Mouse (Mus musculus): ENCODE data around the gene Gm28051. TPM values are rescaled to one million over a fixed set of nuclear protein-coding genes. Genes with fewer than 3 reads are reported as not detected.

The Gm28051 gene
- polyA plus RNA-seq, 1 experiment from 2014 or later, result not detected

GRCm38 (mm10) chr12:102702356-102703110 is 55.0 kb downstream of the Gm28051 start:
- 7% methylated on average over 15 of the region's 15 CpGs for WGBS
- peaks cover 46% of the 10 kb centered on the region for H3K4me1 ChIP-seq
- no peaks in the 10 kb centered on the region for H3K36me3 ChIP-seq
- H3K4me3 ChIP-seq, result peak overlapping the region; percentile 32; the same call in 1 of the 2 replicates
- peak overlapping the region; percentile 59; the same call in 1 of the 2 replicates for H3K27ac ChIP-seq
- H3K9me3 ChIP-seq, result no peaks in the 10 kb centered on the region
- H3K27me3 ChIP-seq (ENCODE audit: insufficient read depth, poor library complexity, severe bottlenecking), result peaks cover 17% of the 10 kb centered on the region; the same call in 1 of the 2 replicates
- peak; percentile 83 for DNase-seq (ENCODE audit: low spot score)

DNA sequence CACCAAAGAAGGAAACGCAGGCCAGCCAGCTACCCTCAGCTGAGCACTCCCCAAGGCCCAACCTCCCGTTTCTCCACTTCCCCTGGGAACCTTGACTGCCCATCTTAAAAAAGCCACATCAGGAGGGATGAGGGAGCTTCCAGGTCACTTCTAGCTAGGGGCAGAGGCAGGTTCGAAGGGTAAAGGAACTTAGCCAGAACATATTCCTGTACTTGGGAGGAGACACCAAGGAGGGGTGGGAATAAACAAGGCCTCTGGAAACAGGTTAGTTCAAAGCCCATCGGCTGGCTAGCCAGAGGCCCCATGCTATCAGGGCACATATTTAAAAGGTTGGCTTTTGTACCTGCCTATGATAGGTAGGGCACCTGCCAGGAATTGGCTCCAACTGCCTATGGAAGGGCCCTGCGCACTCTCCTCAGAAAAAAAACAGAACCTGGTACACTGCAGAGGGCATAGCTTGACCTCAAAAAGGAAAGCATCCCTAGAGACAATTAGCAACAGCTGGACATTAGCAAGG is 55.8 kb downstream of the Gm28051 start:
- WGBS, result 86% methylated on average over 5 of the region's 5 CpGs
- DNase-seq (ENCODE audit: low spot score), result no peak
- Histone ChIP-seq H3K36me3 (no peaks in the 10 kb centered on the region), H3K9me3 (no peaks in the 10 kb centered on the region), H3K27ac (no peak overlapping the region), H3K4me1 (peaks cover 50% of the 10 kb centered on the region), H3K27me3 (ENCODE audit: insufficient read depth, poor library complexity, severe bottlenecking) (peaks cover 11% of the 10 kb centered on the region; the same call in 1 of the 2 replicates), H3K4me3 (no peak overlapping the region)

GRCm38 (mm10) chr12:102700453-102700852 is 57.1 kb downstream of the Gm28051 start:
- peaks cover 8% of the 10 kb centered on the region; the same call in 1 of the 2 replicates for H3K27me3 ChIP-seq (ENCODE audit: insufficient read depth, poor library complexity, severe bottlenecking)
- DNase-seq (ENCODE audit: low spot score), result no peak
- 70% methylated on average over 12 of the region's 12 CpGs for WGBS
- peaks cover 55% of the 10 kb centered on the region for H3K4me1 ChIP-seq
- H3K9me3 ChIP-seq, result no peaks in the 10 kb centered on the region
- no peak overlapping the region for H3K27ac ChIP-seq
- no peak overlapping the region for H3K4me3 ChIP-seq
- H3K36me3 ChIP-seq, result no peaks in the 10 kb centered on the region

DNA sequence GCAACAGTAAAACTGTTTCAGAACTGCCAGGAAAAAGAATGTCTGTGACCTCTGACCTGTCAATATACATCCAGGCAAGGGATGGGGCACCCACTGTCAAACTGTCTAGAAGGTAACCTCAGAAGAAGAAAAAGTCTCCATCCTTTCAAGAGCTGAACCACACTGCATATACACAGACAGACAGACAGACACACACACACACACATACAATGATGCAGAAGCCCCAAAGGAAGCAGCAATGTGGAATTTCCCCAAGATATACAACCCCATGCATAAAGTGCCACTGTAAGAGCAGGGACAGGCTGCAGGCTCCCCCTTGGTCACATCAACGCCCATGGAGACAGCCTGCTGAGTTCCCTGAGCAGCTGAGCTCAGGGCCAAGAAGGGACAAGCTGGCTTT is 58.4 kb downstream of the Gm28051 start:
- Histone ChIP-seq H3K4me1 (peaks cover 51% of the 10 kb centered on the region), H3K4me3 (no peak overlapping the region), H3K36me3 (no peaks in the 10 kb centered on the region), H3K27ac (no peak overlapping the region), H3K27me3 (ENCODE audit: insufficient read depth, poor library complexity, severe bottlenecking) (peaks cover 8% of the 10 kb centered on the region; the same call in 1 of the 2 replicates), H3K9me3 (no peaks in the 10 kb centered on the region)
- DNase-seq (ENCODE audit: low spot score), result no peak
- WGBS, result 33% methylated on average over 1 of the region's 1 CpGs

- Histone ChIP-seq H3K4me3 (no peak overlapping the region), H3K27ac (peak overlapping the region; percentile 36; the same call in 1 of the 2 replicates), H3K4me1 (peaks cover 42% of the 10 kb centered on the region), H3K9me3 (no peaks in the 10 kb centered on the region), H3K36me3 (no peaks in the 10 kb centered on the region), H3K27me3 (ENCODE audit: insufficient read depth, poor library complexity, severe bottlenecking) (no peaks in the 10 kb centered on the region)
- no peak for DNase-seq (ENCODE audit: low spot score)
- WGBS, result 63% methylated on average over 1 of the region's 1 CpGs
These were observed 59.4 kb downstream of the Gm28051 start for GRCm38 (mm10) chr12:102698089-102698684.

- Histone ChIP-seq H3K9me3 (no peaks in the 10 kb centered on the region), H3K36me3 (no peaks in the 10 kb centered on the region), H3K27ac (no peak overlapping the region), H3K4me3 (no peak overlapping the region), H3K4me1 (peaks cover 34% of the 10 kb centered on the region), H3K27me3 (ENCODE audit: insufficient read depth, poor library complexity, severe bottlenecking) (no peaks in the 10 kb centered on the region)
- WGBS, result 74% methylated on average over 7 of the region's 7 CpGs
- no peak for DNase-seq (ENCODE audit: low spot score)
These were observed 60.2 kb downstream of the Gm28051 start for GRCm38 (mm10) chr12:102697381-102697780.

- no peaks in the 10 kb centered on the region for H3K9me3 ChIP-seq
- H3K27me3 ChIP-seq (ENCODE audit: insufficient read depth, poor library complexity, severe bottlenecking), result no peaks in the 10 kb centered on the region
- peaks cover 30% of the 10 kb centered on the region for H3K4me1 ChIP-seq
- H3K36me3 ChIP-seq, result no peaks in the 10 kb centered on the region
- 83% methylated on average over 14 of the region's 14 CpGs for WGBS
- H3K4me3 ChIP-seq, result no peak overlapping the region
- no peak for DNase-seq (ENCODE audit: low spot score)
- no peak overlapping the region for H3K27ac ChIP-seq
These were observed 60.8 kb downstream of the Gm28051 start for GRCm38 (mm10) chr12:102696635-102697354.

DNA sequence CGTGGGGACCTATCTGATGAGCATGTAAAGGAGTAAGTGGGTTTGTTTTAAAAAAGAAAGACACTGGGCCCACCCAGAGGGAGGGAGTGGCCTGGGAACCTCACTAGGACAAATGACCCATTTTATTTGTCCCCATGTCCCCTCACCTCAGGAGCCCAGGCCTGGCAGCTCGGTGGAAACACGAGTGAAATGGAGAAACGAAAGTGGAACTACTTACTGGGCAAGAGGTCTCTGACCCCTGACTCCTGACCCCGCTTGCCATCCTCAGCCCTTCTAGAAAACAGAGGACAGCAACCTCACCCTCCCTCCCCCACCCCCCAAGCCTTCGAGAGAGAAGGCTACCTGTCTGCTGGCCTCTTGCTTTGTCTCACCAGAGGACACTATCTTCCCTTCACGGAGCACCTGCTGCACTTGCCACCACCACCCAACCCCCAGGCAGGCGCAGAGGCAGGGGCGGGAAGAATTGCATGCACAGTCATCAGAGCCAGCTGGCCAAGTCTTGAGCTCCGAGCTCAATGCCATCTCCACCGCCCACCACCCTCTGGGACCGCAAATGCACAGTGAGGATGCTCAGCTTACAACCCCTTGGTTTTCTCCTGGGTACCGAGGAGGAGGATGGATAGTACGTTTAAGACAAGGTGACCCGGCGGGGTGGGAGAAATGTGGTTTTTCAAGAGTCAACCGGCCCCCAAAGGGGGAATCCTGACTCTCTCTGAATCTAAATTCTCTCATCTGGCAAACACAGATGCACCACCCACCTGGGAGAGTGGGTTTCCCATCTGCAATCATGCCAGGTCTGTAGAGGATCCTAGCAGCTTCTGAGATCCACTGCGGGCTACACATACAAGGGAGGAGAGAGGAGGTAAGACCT is 62.0 kb downstream of the Gm28051 start:
- H3K4me1 ChIP-seq, result peaks cover 37% of the 10 kb centered on the region
- H3K27ac ChIP-seq, result no peak overlapping the region
- no peak for DNase-seq (ENCODE audit: low spot score)
- H3K9me3 ChIP-seq, result no peaks in the 10 kb centered on the region
- 74% methylated on average over 18 of the region's 18 CpGs for WGBS
- no peaks in the 10 kb centered on the region for H3K27me3 ChIP-seq (ENCODE audit: insufficient read depth, poor library complexity, severe bottlenecking)
- H3K36me3 ChIP-seq, result no peaks in the 10 kb centered on the region
- H3K4me3 ChIP-seq, result no peak overlapping the region

DNA sequence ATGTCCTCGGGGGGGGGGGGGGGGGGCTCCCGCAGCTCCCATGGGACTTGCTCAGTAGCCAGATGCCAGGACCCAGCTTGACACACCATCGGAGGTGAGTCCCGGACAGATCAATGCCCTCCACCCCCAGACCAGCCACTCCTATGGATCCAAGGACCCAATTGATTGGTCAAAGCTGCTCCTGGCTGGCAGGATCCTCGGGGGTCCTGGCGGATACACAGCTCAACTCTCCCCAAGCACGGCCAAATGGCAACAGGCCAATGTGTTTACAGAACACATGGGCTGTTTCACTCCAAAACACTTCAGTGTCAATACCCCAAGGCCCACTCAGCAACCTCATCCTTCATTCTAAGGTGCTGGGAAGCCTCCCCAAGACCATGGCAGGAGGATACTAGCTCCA is 65.8 kb downstream of the Gm28051 start:
- H3K4me3 ChIP-seq, result no peak overlapping the region
- H3K27me3 ChIP-seq (ENCODE audit: insufficient read depth, poor library complexity, severe bottlenecking), result no peaks in the 10 kb centered on the region
- no peak overlapping the region for H3K27ac ChIP-seq
- H3K36me3 ChIP-seq, result no peaks in the 10 kb centered on the region
- H3K9me3 ChIP-seq, result no peaks in the 10 kb centered on the region
- peaks cover 25% of the 10 kb centered on the region for H3K4me1 ChIP-seq
- DNase-seq (ENCODE audit: low spot score), result no peak
- 71% methylated on average over 7 of the region's 7 CpGs for WGBS

- H3K27ac ChIP-seq, result no peak overlapping the region
- no peaks in the 10 kb centered on the region for H3K27me3 ChIP-seq (ENCODE audit: insufficient read depth, poor library complexity, severe bottlenecking)
- no peaks in the 10 kb centered on the region for H3K9me3 ChIP-seq
- no peak overlapping the region for H3K4me3 ChIP-seq
- WGBS, result 70% methylated on average over 11 of the region's 11 CpGs
- peaks cover 20% of the 10 kb centered on the region for H3K4me1 ChIP-seq
- no peak for DNase-seq (ENCODE audit: low spot score)
- no peaks in the 10 kb centered on the region for H3K36me3 ChIP-seq
These were observed 66.4 kb downstream of the Gm28051 start for GRCm38 (mm10) chr12:102691180-102691579.

DNA sequence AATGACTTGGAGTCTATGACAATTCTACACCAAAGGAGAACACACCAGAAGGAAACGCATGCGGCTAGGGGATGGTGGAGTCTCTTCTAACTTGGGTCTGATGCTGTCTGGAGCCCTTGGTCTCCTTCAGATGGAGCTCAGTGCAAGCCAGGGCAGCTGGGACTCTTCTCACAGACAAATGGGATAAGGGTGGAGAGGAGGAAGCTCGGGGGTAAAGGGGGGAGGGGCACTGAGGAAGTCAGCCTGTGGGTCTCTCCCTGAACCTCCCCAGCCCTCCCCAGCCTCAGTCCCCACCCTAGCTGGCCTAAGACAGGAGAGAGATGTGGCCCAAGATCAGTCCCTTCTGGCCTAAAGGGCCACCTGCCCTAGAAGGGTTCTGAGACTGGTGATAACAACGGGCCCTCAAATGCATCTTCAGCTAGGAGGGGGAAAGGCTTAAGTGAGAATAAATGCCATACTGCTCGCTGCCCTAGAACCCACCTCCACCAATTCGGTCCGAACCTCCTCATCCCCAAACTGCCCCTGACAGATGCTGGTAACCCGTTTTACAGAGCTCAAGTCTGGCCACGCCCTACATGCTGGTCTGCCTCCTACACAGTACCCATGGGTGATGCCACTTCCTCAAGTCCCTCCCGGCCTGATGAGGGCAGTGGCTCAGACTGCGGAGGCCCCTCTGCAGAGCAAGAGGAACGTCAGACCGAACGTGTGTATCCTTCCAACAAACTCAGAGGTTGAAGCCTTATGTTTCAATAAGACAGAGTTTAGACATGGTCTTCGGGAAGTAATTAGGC is 67.6 kb downstream of the Gm28051 start:
- 75% methylated on average over 15 of the region's 15 CpGs for WGBS
- Histone ChIP-seq H3K4me3 (no peak overlapping the region), H3K4me1 (peaks cover 23% of the 10 kb centered on the region), H3K27ac (no peak overlapping the region), H3K27me3 (ENCODE audit: insufficient read depth, poor library complexity, severe bottlenecking) (no peaks in the 10 kb centered on the region), H3K36me3 (no peaks in the 10 kb centered on the region), H3K9me3 (no peaks in the 10 kb centered on the region)
- no peak for DNase-seq (ENCODE audit: low spot score)

All from heart, embryonic 10.5 days (tissue).